Mouse (Mus musculus) embryonic facial prominence, embryonic 14.5 days (tissue): ENCODE measurements around the gene Rnf150. TPM values are rescaled to one million over a fixed set of nuclear protein-coding genes. Genes with fewer than 3 reads are reported as not detected.

Experiments used
- ATAC-seq: fragments of 200-750 bp; cut with Nextera tagmentation; 2 replicates; pipeline ENCODE4 v1.8.0; 2017; ENCODE audit warnings: low read depth, moderate number of reproducible peaks, moderate TSS enrichment
- DNase-seq: peaks from one replicate; pipeline ENCODE4 v3.0.0-alpha.2; 2015; ENCODE audit warnings: low spot score
- H3K27ac ChIP-seq: fragments of 300-500 bp; sonication (generic); replicated peaks from 2 replicates; pipeline ENCODE4 v1.5.1; 2014; ENCODE audit warnings: low read depth, mild to moderate bottlenecking, low read length, moderate library complexity
- H3K27me3 ChIP-seq: fragments of 300-500 bp; sonication (generic); replicated peaks from 2 replicates; pipeline ENCODE4 v1.6.1; 2014; ENCODE audit warnings: low read length; ENCODE audit not compliant: control insufficient read depth, insufficient read depth
- H3K36me3 ChIP-seq: fragments of 300-500 bp; sonication (generic); 2 replicates; pipeline ENCODE4 v1.6.1; 2014; ENCODE audit warnings: low read length, mixed read lengths; ENCODE audit not compliant: control insufficient read depth, insufficient read depth
- H3K4me1 ChIP-seq: fragments of 300-500 bp; sonication (generic); 2 replicates; pipeline ENCODE4 v1.6.1; 2014; ENCODE audit warnings: antibody characterized with exemption, low read length; ENCODE audit not compliant: control insufficient read depth, insufficient read depth
- H3K4me2 ChIP-seq: fragments of 300-500 bp; sonication (generic); 2 replicates; pipeline ENCODE4 v1.6.1; 2014; ENCODE audit warnings: low read depth, mild to moderate bottlenecking, low read length, moderate library complexity, mixed read lengths
- H3K4me3 ChIP-seq: fragments of 300-500 bp; sonication (generic); 2 replicates; pipeline ENCODE4 v1.5.1; 2014; ENCODE audit warnings: low read depth, mild to moderate bottlenecking, low read length
- H3K9ac ChIP-seq: fragments of 300-500 bp; sonication (generic); 2 replicates; pipeline ENCODE4 v1.6.1; 2014; ENCODE audit warnings: low read depth, mild to moderate bottlenecking, low read length, moderate library complexity, mixed read lengths
- H3K9me3 ChIP-seq: fragments of 300-500 bp; sonication (generic); 2 replicates; pipeline ENCODE4 v1.6.1; 2016; ENCODE audit warnings: low read length; ENCODE audit not compliant: control insufficient read depth
- WGBS: fragments of 180-500 bp; shearing (Covaris S2); extraction: QIAGEN DNeasy Blood & Tissue Kit; methylation state at CpG from one replicate; pipeline ENCODE4 v1.1.7; 2014; 5-methylcytosine and 5-hydroxymethylcytosine counted together
- polyA plus RNA-seq: library from polyadenylated mRNA; unstranded; fragments of >200 nt; fragmentation: Nextera tagmentation; extraction: Ambion mirVana; gene quantifications from 2 replicates; pipeline ENCODE4 v1.2.1, GENCODE M21; 2014

The Rnf150 gene
- polyA plus RNA-seq, result 1.2 and 1.3 TPM in 2 replicates

DNA sequence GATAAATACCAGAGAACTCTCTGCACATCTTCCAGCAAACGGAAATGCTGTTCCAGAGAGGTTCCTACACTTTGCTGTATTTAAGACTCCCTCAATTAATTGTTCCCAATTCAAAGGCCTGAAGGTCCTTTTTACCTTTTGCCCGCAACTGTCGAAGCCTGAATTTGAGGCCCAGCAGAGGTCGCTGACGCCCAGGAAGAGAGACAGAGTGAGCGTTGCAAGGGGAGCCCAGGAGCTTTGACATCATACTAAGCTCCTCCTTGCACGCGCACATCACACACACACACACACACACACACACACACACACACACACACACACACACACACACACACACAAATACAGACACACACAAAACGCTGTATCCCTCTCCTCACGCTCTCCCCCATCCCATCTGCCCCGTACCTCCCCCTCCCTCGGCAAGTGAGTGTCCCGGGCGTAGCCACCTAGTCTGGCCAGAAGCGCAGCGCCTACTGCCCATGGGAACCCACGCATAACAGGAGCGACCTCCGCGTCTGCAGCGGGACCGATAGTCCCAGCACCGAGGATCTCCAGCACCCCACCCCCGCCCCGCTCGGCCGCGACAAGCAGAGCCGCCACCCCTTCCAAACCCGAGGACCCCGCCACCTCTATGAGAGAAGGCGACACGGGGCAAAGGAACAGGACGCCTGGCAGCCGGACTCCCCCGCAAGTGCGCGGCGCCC lies at the start of gene Rnf150:
TSS of gene Rnf150 (plus strand) at position 316 of the 704 bp plus-strand sequence.
- H3K9me3 ChIP-seq, result no peaks in the 10 kb centered on the region
- 2% methylated on average over 18 of the region's 39 CpGs for WGBS
- H3K9ac ChIP-seq, result peak within 1 kb of the TSS; percentile 86
- DNase-seq (peak; percentile 93), ATAC-seq (peak; percentile 88)
- H3K36me3 ChIP-seq, result no peaks in the 10 kb centered on the region
- H3K4me1 ChIP-seq, result peaks cover 14% of the 10 kb centered on the region
- H3K4me2 ChIP-seq, result peak within 1 kb of the TSS; percentile 89
- peak within 1 kb of the TSS; percentile 80 for H3K4me3 ChIP-seq
- H3K27ac ChIP-seq, result peak within 1 kb of the TSS; percentile 84
- no peaks in the 10 kb centered on the region for H3K27me3 ChIP-seq

DNA sequence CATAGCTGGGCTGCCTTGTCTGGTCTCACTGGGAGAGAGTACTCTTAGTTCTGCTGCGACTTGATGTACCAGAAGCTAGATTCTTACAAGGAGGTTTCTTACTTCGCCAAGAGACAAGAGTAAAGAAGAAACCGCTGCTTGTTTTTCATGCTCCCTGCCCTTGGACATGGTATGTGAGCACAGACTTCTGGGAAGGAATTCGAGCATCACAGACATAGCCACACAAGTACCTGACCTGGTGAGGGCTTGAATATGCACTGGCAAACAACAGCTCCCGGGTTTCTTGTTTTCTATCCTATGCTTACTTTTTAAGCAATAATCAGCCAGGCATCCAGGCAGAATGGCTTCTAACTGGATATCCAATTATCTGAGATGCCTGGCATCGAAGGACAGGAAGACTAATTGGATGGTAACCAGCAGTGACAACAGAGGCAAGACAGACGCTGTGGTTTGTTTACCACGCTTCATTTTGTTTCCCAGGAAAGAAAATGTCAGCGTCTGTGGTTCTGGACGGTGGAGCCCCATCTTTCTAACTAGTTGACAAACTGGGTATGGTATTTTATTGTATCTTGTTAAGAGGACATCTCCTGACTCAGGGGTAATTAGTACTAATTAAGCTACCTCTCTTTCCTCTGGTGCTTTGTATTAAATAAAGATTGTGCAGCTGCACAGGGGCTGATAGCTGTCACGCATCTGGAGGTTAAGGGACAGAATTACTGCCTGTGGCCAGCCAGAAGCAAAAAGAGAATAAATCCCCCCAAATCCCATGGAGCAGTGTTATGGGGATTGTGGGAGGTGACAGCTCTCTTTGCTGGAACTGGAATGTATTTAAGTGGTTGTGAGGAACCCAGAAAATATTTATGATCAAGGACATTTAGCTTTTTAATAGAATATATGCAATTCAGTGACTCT lies 36.8 kb upstream of the Rnf150 start:
- Histone ChIP-seq H3K9ac (no peak overlapping the region), H3K27me3 (no peaks in the 10 kb centered on the region), H3K27ac (no peak overlapping the region), H3K4me3 (no peak overlapping the region), H3K9me3 (no peaks in the 10 kb centered on the region), H3K4me1 (no peaks in the 10 kb centered on the region), H3K4me2 (no peak overlapping the region), H3K36me3 (no peaks in the 10 kb centered on the region)
- peak; percentile 45 for DNase-seq
- peak; percentile 65; the same call in 1 of the 2 replicates for ATAC-seq
- 62% methylated on average over 11 of the region's 11 CpGs for WGBS

DNA sequence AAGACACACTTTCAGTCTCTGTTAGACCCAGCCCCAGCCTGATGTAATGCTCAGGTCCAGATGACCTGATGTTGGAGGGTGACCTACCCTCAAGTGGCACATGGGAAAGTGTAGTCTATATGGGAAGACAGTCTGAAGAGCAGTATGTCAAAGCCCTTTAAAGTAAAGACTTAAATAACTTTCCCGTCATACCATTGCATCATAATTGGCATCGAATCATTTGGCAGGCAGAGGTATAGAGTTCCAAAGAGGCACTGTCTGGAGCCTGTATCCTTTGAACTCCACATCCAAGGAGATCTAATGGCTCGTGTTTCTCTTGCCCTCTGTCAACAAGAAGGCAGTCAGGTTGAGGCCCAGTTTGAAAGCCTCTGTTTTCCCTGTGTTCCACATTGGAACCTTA lies 22.7 kb upstream of the Rnf150 start:
- ATAC-seq (no peak), DNase-seq (no peak)
- H3K4me3 ChIP-seq, result no peak overlapping the region
- no peaks in the 10 kb centered on the region for H3K27me3 ChIP-seq
- H3K9ac ChIP-seq, result no peak overlapping the region
- 57% methylated on average over 3 of the region's 3 CpGs for WGBS
- H3K4me2 ChIP-seq, result no peak overlapping the region
- no peaks in the 10 kb centered on the region for H3K36me3 ChIP-seq
- no peak overlapping the region for H3K27ac ChIP-seq
- no peaks in the 10 kb centered on the region for H3K4me1 ChIP-seq
- H3K9me3 ChIP-seq, result no peaks in the 10 kb centered on the region

DNA sequence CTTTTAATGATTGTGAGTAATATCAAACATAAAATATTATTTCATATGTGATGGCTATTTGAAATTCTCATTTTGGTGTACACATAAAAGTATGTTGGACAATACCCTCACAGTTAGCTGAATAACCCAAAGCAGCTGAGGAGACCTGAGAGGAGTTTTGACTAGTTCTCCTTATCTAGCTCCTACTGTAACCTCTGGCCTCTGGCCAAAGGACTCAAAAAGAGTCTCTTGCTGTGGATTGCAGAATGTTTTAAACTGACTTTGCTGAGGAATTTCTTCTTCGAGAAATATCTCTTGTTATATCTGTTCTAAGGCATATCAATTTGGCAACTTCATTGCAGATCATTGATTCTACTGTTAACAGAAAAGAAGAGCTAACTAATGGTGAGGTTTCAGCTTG lies 22.2 kb upstream of the Rnf150 start:
- no peak overlapping the region for H3K27ac ChIP-seq
- DNase-seq (no peak), ATAC-seq (no peak)
- no peaks in the 10 kb centered on the region for H3K4me1 ChIP-seq
- no peaks in the 10 kb centered on the region for H3K9me3 ChIP-seq
- no peak overlapping the region for H3K4me3 ChIP-seq
- H3K36me3 ChIP-seq, result no peaks in the 10 kb centered on the region
- no peaks in the 10 kb centered on the region for H3K27me3 ChIP-seq
- H3K9ac ChIP-seq, result no peak overlapping the region
- 45% methylated on average over 1 of the region's 1 CpGs for WGBS
- H3K4me2 ChIP-seq, result no peak overlapping the region

DNA sequence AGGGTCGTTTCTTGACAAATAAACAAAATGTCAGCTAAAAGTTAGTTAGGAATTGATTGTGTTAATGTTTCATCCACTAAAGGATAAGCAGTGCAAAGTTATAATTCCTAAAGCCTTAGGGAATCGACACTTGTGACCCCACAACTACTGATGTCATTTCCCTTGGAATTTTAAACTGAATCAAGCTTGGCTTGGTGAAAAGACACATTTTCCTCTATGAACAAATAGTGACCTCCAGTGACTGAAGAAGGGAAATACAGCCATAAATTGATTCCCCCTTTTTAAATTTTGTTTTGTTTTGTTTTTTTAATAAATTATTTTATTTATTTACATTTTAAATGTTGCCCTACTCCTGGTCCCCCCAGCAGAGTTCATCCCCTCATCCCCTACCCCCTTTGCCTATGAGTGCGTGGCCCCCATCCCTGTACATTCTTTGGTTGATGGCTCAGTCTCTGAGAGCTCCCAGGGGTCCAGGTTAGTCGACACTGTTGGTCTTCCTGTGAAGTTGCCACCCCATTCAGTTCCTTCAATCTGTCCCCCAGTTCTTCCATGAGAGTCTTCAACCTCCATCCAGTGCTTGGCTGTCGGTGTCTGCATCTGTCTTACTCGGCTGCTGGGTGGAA lies 21.5 kb upstream of the Rnf150 start:
- no peaks in the 10 kb centered on the region for H3K4me1 ChIP-seq
- H3K9ac ChIP-seq, result no peak overlapping the region
- no peak overlapping the region for H3K4me2 ChIP-seq
- H3K36me3 ChIP-seq, result no peaks in the 10 kb centered on the region
- DNase-seq, result peak; percentile 58
- 48% methylated on average over 6 of the region's 6 CpGs for whole genome bisulfite sequencing
- ATAC-seq, result no peak
- H3K27ac ChIP-seq, result no peak overlapping the region
- H3K9me3 ChIP-seq, result no peaks in the 10 kb centered on the region
- no peak overlapping the region for H3K4me3 ChIP-seq
- no peaks in the 10 kb centered on the region for H3K27me3 ChIP-seq

DNA sequence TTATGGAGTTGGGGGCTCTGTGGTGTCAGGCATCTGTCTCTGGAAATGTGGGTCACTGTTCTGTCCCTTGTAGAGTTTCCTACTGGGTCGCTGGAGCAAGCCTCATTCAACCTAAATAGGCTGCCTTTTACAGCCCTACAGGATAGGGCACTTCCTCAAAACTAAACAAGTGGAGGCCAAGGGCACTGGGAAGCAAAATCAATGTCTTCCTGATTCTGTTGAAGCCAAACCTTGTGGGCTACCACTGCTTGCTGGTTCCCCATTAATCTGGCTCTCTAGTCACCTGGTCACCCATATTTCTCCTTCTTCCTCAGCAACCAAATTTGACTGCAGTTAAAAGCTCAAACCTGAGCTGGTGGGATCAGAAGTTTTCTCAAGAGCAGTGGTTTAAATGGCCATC lies 19.5 kb upstream of the Rnf150 start:
- ATAC-seq (no peak), DNase-seq (no peak)
- Histone ChIP-seq H3K4me2 (no peak overlapping the region), H3K4me1 (no peaks in the 10 kb centered on the region), H3K9me3 (no peaks in the 10 kb centered on the region), H3K4me3 (no peak overlapping the region), H3K27ac (no peak overlapping the region), H3K9ac (no peak overlapping the region), H3K36me3 (no peaks in the 10 kb centered on the region), H3K27me3 (no peaks in the 10 kb centered on the region)
- 57% methylated on average over 1 of the region's 1 CpGs for WGBS

DNA sequence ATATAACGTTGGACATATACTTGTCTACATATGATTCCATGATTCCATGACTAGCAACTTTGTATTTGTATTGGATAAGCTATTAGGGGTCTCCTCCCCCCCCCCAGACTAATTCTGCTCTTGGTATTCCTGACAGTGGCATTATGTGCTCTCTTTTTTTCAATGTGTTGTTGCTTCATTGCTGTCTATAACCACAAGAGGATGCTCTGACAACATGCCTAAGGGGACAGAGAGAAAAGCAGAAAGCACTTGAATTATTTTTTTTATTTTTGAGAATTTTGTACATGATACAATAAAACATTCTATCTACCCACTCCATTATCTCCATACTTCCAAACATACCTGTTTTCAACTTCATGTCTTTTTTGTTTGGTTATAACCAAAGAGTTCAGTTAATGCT lies 18.7 kb upstream of the Rnf150 start:
- no peak for ATAC-seq
- WGBS, result 49% methylated on average over 1 of the region's 1 CpGs
- no peak overlapping the region for H3K4me3 ChIP-seq

DNA sequence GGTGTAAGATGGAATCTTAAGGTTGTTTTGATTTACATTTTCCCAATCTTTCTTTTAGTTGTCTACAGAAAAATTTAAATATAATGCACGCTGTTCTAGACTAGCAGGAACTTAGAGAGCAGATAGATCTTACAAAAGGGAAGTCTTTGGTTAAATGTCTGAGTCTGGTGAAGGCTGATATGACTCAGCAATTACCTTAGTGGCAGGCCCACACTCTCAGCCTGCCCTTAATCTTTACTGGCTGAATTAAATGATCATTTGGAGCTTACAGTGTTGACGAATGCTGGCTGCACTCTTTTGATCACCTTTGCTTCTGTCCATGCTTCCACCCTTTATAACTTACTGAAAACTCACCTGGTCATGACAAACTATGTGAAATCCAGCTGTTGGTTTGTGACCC lies 17.1 kb upstream of the Rnf150 start:
- H3K9ac ChIP-seq, result no peak overlapping the region
- ATAC-seq (no peak), DNase-seq (no peak)
- H3K27ac ChIP-seq, result no peak overlapping the region
- H3K36me3 ChIP-seq, result no peaks in the 10 kb centered on the region
- no peaks in the 10 kb centered on the region for H3K9me3 ChIP-seq
- WGBS, result 75% methylated on average over 2 of the region's 2 CpGs
- no peaks in the 10 kb centered on the region for H3K27me3 ChIP-seq
- H3K4me2 ChIP-seq, result no peak overlapping the region
- no peaks in the 10 kb centered on the region for H3K4me1 ChIP-seq
- no peak overlapping the region for H3K4me3 ChIP-seq

More for the DNA sequence above, 18.7 kb upstream of the Rnf150 start:
- H3K36me3 ChIP-seq, result no peaks in the 10 kb centered on the region
- no peak for DNase-seq
- no peak overlapping the region for H3K4me2 ChIP-seq
- no peak overlapping the region for H3K9ac ChIP-seq
- H3K9me3 ChIP-seq, result no peaks in the 10 kb centered on the region
- H3K27ac ChIP-seq, result no peak overlapping the region
- no peaks in the 10 kb centered on the region for H3K4me1 ChIP-seq
- no peaks in the 10 kb centered on the region for H3K27me3 ChIP-seq
